Mouse (Mus musculus) liver, adult 2 months (tissue): Measurements from ENCODE around the gene Ubox5.

Experiments used
- CTCF ChIP-seq: fragments of 200-500 bp; IDR thresholded peaks from 2 replicates; pipeline ENCODE4 v1.5.1; 2011; ENCODE audit warnings: low read depth, low read length, control low read depth
- POLR2A ChIP-seq: fragments of 200-500 bp; IDR thresholded peaks from 2 replicates; pipeline ENCODE4 v1.6.1; 2011; ENCODE audit warnings: low read length, control low read depth; ENCODE audit not compliant: insufficient read depth; ENCODE audit errors: extremely low read depth

DNA sequence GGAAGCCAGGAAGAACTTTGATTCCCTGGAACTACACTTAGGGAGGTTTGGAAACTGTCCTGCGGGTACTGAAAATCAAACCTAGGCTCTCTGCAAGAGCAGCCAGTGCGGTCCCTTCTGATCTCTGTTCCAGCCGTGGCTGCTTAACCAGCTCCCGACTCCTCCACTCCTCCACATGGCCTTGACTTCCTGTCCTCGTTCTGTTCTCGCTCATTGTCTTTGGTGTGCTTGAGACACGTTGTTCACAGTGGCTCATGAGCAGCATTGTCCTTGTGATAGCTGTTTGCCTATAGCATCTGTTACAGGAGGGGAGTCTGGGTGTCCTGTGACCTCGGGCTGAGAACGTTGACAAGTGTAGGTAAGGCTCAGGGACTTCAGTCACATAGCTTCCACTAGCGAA, 47.4 kb upstream of the Ubox5 start:
- TF ChIP-seq CTCF (no peak), POLR2A (no peak)
